Mouse (Mus musculus) kidney, postnatal 36 days (tissue): ENCODE results near the gene Lhcgr.
"Not testable (repeated sequence)": the region's sequence is repeated elsewhere in the genome, so short reads cannot be mapped to it uniquely, and the experiment has no call there.

ENCODE experiments used
- DNase-seq, 2 experiments: peaks; one replicate each; pipeline ENCODE4 v3.0.0; 2021 to 2022; ENCODE audit warnings: mixed read lengths in 2 of 2

Gene Lhcgr

DNA sequence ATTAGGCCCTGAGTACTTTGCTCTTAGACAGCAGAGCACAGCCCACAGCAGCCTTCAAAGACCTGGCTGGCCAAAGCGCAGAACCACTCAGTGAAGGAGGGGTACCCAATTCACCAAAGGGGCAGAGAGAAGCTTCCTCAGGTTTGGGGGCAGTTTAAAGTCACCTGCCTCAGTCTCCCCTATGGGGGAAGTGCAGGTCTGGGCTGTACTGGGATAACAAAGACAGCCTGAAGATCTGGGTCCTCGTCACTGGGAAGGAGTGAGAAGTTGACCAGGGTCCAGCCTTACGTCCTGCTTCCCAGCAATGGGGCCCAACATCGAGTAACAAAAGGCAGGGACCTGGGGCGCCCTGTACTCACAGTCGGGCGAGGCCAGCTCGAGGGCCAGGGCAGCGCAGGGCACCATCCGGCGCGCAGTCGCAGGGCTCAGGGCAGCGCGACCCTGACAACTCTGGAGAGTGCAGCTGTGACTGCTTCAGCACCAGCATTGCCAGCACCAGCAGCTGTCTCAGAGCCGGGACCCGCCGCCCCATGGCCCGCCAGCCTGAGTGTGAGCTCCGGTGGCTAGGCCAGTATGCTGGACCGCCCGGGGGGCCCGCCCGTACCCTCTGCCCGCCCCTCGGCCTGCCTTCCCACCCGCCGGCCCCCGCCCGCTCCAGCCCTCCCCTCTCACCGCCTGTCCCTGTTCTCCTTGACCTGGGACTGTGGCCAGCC lies at the start of gene Lhcgr:
Gene Lhcgr, minus strand, starts transcription at position 551 of the 713 bp plus-strand sequence.
- DNase-seq = peak in 1 of 2 experiments; percentile 2

GRCm38 (mm10) chr17:88817601-88818000 lies 25.8 kb upstream of the Lhcgr start:
- DNase-seq = no peak

GRCm38 (mm10) chr17:88812943-88813342 lies 21.2 kb upstream of the Lhcgr start:
- DNase-seq = not testable (repeated sequence)

DNA sequence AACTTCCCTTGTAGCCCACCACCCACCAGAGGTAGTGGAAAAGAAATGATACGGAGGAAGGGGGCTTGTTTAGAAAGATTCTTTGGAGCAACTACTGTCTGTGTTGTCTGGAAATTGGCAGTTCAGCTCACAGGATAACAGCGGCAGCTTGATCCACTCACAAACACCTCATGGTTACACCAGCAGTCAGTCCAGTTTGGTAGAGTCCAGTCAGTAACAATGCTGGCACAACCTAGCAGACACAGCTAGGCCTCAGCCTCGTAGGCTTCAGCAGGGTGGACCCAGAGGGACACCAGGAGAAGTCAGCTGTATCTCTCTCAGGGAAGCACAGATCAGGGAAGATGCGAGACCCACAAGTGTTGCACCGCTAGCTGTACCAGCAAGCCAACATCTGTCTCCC lies 19.0 kb upstream of the Lhcgr start:
- no peak for DNase-seq

DNA sequence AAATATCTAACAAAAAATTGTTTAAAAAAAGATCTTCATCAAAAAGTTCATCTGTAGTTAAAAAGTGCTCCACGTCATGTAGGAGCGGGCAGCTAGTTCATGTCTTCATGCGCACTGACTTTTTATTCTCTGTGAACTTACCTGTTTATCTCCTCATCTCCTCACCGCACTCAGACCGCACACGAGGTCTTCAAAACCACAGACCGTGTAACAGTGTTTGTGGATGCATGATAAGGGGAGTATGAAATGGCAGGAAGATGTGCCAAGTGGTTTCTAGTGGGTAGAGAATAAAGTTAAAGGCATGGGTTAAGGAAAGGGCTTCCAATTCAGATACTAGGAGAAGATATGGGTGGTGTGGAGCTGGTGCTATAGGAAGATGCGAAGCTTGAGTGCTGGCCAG lies 14.6 kb upstream of the Lhcgr start:
- DNase-seq = no peak

DNA sequence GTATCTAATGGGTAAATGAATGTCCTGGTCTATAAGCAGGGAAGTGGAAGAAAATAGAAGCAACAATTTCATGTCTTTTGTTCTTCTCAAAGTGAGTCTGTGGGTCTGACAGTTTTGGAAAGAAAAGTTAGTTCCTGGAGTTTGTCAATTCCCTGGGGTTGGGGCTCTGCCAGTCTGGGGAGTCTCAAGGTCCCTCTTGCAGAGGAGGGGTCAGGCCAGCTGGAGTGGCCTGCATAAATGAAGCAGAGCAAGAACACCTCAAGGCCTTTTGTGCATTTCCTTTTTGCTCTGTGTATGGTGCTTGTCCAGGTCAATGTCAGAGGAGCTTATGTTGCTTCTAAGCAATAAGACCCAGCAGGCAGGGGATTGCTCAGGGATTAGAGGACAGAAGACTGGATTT lies 11.7 kb upstream of the Lhcgr start:
- no peak for DNase-seq

- DNase-seq = no peak
Measured at GRCm38 (mm10) chr17:88790680-88791079, 1.1 kb downstream of the Lhcgr start.

DNA sequence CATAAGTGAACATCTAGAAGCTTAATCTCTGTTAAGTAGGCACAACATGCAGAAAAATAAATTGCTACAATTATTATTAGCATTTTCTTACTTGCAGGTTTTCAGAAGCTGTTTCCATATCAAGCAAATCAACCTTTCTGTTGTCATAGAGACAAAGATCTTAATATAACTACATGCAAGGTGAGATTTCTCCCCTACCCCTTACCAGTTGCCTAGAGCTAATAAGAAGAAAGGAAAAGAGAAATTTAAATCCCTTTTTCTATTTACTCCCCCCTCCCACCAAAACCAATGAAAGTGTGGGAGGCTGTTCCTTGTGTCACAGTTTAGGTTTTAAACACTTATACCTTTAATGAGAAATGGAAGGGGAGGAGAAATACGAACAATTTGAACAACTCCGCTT lies 3.4 kb downstream of the Lhcgr start:
- DNase-seq = no peak

GRCm38 (mm10) chr17:88786881-88787280 lies 4.9 kb downstream of the Lhcgr start:
- DNase-seq = no peak

GRCm38 (mm10) chr17:88786385-88786784 lies 5.4 kb downstream of the Lhcgr start:
- DNase-seq = no peak

GRCm38 (mm10) chr17:88779148-88779547 lies 12.6 kb downstream of the Lhcgr start:
- DNase-seq = no peak

DNA sequence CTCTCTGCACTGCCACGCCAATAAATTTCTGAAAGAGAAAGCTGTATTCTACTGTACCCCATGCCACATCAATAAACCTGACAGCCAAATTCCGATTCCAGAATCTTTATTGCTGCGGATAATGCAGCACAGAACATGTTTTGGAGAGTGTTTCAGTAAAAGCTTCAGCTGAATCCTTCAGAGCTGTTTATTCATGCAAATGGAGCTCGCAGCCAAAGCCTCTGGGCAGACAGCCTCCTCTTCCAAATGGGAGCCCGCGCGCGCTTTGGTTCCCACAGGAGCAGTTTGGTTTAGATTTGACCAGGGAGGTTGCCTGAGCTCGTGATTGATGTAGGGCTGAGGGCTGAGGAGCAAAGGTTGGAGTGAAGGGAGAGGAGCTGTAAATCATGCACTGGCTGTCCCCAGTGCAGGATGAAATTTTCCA lies 17.7 kb downstream of the Lhcgr start:
- no peak for DNase-seq

DNA sequence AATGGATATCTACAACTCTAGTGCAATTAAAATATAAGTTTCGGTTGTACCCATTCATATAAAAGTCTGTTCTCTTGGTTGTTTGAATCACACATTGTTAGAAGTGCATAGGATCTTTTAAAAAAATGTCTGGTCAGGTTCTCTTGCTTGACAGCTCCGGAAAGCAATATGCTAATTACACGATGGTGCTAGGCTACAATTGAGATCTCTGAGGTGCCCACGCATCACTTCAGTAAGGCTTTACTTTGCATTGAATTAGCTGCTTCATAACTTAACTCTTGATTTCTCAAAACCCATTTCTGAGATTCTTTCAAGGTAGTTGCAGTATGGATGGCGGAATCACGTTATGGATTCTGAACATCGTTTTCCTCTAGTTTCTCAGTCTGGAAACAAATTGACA lies 21.7 kb downstream of the Lhcgr start:
- no peak for DNase-seq

- no peak for DNase-seq
Measured at GRCm38 (mm10) chr17:88769283-88769859, 22.4 kb downstream of the Lhcgr start.

DNA sequence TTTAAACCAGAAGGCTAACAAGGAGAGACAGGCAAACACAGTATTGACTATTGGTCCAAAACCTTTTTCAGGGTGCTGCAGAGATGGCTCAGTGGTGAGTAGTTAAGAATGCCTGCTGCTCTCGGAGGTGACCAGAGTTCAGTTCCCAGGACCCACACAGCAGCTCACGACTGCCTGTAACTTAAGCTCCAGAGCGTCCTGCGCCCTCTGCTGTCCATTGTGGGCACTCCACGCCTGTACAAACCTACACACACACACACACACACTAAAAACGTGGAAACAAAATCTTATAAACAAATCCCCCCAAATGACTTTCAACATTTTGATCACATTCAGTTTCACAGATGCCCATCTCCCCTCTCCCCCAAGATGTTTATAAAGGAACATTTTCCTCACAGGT lies 24.9 kb downstream of the Lhcgr start:
- DNase-seq = no peak

GRCm38 (mm10) chr17:88764136-88764485 lies 27.7 kb downstream of the Lhcgr start:
- DNase-seq = no peak

DNA sequence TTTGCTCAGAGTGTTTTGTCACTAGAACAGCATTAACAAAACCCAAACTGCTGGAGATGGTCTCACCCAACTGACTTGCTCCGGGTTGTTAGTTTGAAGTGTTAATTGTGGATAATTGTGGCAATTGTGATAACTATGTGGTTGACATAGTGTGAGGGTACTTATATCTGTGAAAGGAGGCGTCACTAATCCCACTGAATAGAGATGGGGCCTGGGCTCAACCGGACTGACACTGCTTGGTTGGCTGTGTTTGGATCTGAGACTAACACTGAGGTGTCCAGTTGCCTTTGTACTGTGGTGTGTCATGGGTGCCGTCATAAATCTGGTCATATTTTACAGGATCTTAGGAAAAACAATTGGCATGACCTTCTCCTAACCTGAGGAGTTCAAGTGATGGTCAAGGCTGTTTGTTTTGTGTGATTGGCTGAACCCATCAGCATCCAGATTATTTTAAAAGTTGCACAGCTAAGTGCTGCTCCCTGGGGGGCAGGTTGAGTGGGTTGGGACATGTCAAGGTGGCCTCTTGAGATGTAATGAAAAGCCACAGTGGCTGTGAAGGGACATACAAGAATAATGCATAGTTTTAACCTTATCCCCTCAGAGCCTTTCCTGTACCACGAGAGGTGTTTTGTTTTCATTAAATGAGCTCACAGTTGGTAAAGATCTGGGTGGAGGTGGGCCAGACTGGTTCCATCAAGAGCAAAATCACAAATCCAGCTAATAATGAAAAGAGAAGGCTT lies 28.2 kb downstream of the Lhcgr start:
- DNase-seq = no peak

GRCm38 (mm10) chr17:88758003-88758437 lies 33.8 kb downstream of the Lhcgr start:
- no peak for DNase-seq

GRCm38 (mm10) chr17:88755776-88756175 lies 36.0 kb downstream of the Lhcgr start:
- no peak for DNase-seq

- DNase-seq = peak in 1 of 2 experiments; percentile 6
Measured at GRCm38 (mm10) chr17:88753472-88753857, 38.3 kb downstream of the Lhcgr start.

GRCm38 (mm10) chr17:88752827-88753471 lies 38.8 kb downstream of the Lhcgr start:
- peak; percentile 29 to 70 for DNase-seq

DNA sequence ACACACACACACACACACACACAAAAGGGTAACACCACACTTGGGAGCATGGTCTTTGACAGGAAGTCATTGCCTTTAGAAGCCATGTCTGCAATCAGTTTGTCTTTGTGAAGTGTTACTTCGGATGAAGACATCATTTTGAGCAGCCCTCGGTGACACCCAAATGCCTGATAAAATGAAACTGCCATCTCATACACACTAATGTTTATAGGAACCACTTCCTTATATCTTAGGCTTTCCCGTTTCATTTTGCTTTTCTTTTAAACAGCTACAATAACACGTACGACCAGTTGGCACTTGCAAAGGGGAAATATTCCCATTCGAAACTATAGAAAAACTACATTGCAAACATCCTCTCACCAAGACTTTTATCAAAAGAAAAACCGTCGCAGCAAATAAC lies 42.1 kb downstream of the Lhcgr start:
- no peak for DNase-seq

DNA sequence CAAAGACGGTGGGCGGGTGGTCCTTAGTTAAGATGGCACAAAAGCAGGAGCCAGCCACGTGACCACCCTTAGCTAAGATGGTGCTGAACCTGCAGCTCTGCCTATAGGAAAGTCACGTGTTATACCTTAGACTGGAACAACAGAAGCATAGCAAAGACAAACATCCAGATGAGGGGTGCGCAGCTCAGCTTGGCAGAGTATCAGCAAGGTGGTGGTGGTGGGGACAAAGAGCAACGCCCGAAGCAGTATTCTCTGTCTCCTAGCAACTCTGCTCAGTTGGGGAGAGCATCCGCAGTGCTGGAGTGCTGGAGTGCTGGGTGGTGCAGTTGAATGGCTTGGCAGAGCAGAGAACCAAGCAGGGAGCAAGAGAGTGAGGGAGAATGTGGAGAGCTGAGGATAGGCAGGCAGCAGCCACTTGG lies 85.5 kb downstream of the Lhcgr start:
- no peak for DNase-seq

DNA sequence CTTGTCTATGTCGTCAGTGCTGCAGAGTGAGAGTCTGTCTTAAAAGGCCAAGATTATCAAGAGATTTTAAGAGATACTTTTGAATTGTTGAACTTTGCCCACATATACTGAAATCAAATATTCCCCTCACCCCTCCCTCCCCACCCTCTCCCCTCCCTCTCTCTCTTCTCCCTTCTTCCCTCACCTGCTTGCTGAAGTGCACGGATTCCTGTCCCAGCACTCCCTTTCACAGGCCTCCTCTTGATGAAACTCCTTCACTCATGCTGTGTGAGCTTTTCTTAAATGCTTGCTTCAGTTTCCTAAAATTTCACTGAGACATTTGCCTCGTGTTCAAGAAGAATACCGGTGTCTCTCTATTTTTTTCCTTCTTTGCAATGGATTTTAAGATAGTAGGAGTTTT lies 88.7 kb downstream of the Lhcgr start:
- DNase-seq = no peak
